Mouse (Mus musculus) lung, embryonic 15.5 days (tissue): ENCODE results near the gene Iffo1. TPM values are rescaled to one million over a fixed set of nuclear protein-coding genes. Genes with fewer than 3 reads are reported as not detected.

Experiments
- ATAC-seq: fragments of 200-750 bp; cut with Nextera tagmentation; 2 replicates; pipeline ENCODE4 v1.8.0; 2017; ENCODE audit warnings: moderate number of reproducible peaks, borderline replicate concordance; ENCODE audit not compliant: low FRiP score, low TSS enrichment; ENCODE audit errors: extremely low read depth
- H3K27ac ChIP-seq: fragments of 300-500 bp; sonication (generic); 2 replicates; pipeline ENCODE4 v1.5.1; 2015; ENCODE audit warnings: moderate library complexity, mild to moderate bottlenecking, inconsistent platforms
- H3K27me3 ChIP-seq: fragments of 300-500 bp; sonication (generic); 2 replicates; pipeline ENCODE4 v1.6.1; 2015; ENCODE audit warnings: inconsistent platforms
- H3K36me3 ChIP-seq: fragments of 300-500 bp; sonication (generic); 2 replicates; pipeline ENCODE4 v1.6.1; 2015; ENCODE audit warnings: inconsistent platforms
- H3K4me1 ChIP-seq: fragments of 300-500 bp; sonication (generic); 2 replicates; pipeline ENCODE4 v1.6.1; 2015; ENCODE audit warnings: inconsistent platforms
- H3K4me2 ChIP-seq: fragments of 300-500 bp; sonication (generic); 2 replicates; pipeline ENCODE4 v1.6.1; 2015; ENCODE audit warnings: inconsistent platforms, mild to moderate bottlenecking, moderate library complexity
- H3K4me3 ChIP-seq: fragments of 300-500 bp; sonication (generic); 2 replicates; pipeline ENCODE4 v1.5.1; 2015; ENCODE audit warnings: mild to moderate bottlenecking, inconsistent platforms
- H3K9ac ChIP-seq: fragments of 300-500 bp; sonication (generic); 2 replicates; pipeline ENCODE4 v1.6.1; 2015; ENCODE audit warnings: inconsistent platforms
- H3K9me3 ChIP-seq: fragments of 300-500 bp; sonication (generic); 2 replicates; pipeline ENCODE4 v1.6.1; 2016; ENCODE audit warnings: inconsistent platforms
- WGBS: fragments of 180-500 bp; shearing (Covaris S2); methylation state at CpG from one replicate; pipeline ENCODE4 v1.1.7; 2015; 5-methylcytosine and 5-hydroxymethylcytosine counted together
- polyA plus RNA-seq: library from polyadenylated mRNA; unstranded; fragments of >200 nt; fragmentation: Nextera tagmentation; extraction: Ambion mirVana; gene quantifications from 2 replicates; pipeline ENCODE4 v1.2.1, GENCODE M21; 2015

Iffo1 gene
- polyA plus RNA-seq, 1 experiment from 2014 or later, result 6.8 TPM

DNA sequence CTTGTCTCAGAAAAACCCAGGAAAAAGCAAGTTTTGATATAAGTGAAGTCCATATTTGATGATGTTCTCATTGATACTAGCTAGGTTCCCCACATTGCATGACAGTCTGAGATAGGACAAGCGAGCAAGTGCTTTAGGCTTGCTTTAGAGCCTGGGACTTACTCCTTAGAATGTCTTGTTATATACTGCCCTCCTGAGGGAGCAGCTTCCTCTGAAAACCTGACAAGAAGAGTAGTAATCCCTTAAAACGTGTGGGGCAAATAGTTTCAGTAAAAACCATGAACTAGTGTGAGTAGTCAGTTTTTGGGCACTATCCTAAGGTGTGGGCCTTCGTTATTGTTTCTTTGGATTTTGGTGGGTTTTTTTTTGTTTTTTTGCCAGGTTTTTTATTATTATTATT lies 1.9 kb upstream of the Iffo1 start:
- ATAC-seq, result no peak
- Histone ChIP-seq H3K36me3 (peaks cover 56% of the 10 kb centered on the region), H3K9ac (no peak overlapping the region), H3K4me2 (no peak overlapping the region), H3K9me3 (no peaks in the 10 kb centered on the region), H3K4me3 (no peak overlapping the region), H3K4me1 (peaks cover 29% of the 10 kb centered on the region), H3K27me3 (no peaks in the 10 kb centered on the region), H3K27ac (no peak overlapping the region)
- WGBS, result 70% methylated on average over 3 of the region's 3 CpGs

DNA sequence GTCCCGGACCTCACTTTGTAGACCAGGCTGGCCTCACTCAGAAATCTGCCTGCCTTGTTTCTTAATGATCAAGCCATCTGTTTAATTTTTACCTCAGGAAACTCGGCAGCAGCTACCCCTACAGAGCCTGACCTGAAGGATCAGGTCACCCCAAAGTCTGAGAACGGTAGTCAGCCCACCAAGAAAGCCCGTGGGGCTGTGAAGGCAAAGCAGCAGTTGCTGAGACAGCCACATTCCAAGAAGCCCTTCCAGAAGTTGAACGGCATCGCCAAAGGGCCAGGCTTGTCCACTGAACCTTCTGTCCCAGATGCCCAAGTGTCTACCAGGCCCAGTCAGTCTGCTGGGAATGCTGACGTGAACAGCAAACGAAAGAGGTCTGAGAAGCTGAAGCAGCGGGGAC lies 1.1 kb upstream of the Iffo1 start:
- peaks cover 37% of the 10 kb centered on the region for H3K4me1 ChIP-seq
- no peak overlapping the region for H3K27ac ChIP-seq
- H3K9ac ChIP-seq, result no peak overlapping the region
- H3K4me2 ChIP-seq, result no peak overlapping the region
- ATAC-seq, result no peak
- no peak overlapping the region for H3K4me3 ChIP-seq
- H3K9me3 ChIP-seq, result no peaks in the 10 kb centered on the region
- H3K36me3 ChIP-seq, result peaks cover 49% of the 10 kb centered on the region
- H3K27me3 ChIP-seq, result no peaks in the 10 kb centered on the region
- WGBS, result 75% methylated on average over 9 of the region's 9 CpGs

DNA sequence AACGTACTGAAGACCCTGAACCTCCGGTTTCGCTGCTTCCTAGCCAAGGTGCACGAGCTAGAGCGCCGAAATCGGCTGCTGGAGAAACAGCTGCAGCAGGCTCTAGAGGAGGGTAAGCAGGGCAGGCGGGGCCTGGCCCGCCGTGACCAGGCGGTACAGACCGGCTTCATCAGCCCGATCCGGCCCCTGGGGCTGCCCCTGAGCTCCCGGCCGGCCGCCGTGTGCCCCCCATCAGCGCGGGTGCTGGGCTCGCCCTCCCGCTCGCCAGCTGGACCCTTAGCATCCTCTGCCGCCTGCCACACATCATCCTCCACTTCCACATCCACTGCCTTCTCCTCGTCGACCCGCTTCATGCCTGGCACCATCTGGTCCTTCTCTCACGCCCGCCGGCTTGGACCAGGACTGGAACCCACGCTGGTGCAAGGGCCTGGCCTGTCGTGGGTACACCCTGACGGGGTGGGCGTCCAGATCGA lies 474 bp downstream of the Iffo1 start:
- Histone ChIP-seq H3K4me3 (peak overlapping the region; percentile 64), H3K4me2 (peak overlapping the region; percentile 89), H3K27ac (peak overlapping the region; percentile 81), H3K27me3 (no peaks in the 10 kb centered on the region), H3K36me3 (peaks cover 33% of the 10 kb centered on the region), H3K9me3 (no peaks in the 10 kb centered on the region), H3K4me1 (peaks cover 46% of the 10 kb centered on the region), H3K9ac (peak overlapping the region; percentile 60)
- WGBS, result 5% methylated on average over 35 of the region's 35 CpGs
- peak; percentile 63 for ATAC-seq

DNA sequence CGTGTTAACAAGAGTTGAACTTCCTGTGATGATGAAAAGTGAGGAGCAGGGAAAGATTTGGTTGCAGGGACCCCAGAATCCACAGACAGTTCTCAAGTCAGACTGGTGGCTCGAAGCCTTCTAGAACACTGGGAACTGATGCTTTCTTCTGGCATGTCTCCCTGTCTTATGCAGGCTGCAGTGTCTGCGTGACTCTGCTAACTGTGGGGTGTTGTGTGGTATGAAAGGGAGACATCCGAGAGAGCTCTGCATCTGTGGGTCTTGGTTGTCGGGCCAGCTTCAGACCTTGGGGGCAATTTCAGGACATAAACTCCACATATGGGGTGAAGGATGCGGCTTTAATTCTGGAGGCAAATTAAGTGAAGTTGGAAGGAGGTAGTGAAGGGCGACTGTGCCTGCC lies 1.1 kb downstream of the Iffo1 start:
- H3K4me1 ChIP-seq, result peaks cover 46% of the 10 kb centered on the region
- no peaks in the 10 kb centered on the region for H3K27me3 ChIP-seq
- no peak overlapping the region for H3K27ac ChIP-seq
- 54% methylated on average over 7 of the region's 7 CpGs for WGBS
- no peak for ATAC-seq
- H3K9me3 ChIP-seq, result no peaks in the 10 kb centered on the region
- H3K9ac ChIP-seq, result peak overlapping the region; percentile 60; the same call in 1 of the 2 replicates
- peak overlapping the region; percentile 64 for H3K4me3 ChIP-seq
- peak overlapping the region; percentile 89 for H3K4me2 ChIP-seq
- H3K36me3 ChIP-seq, result peaks cover 26% of the 10 kb centered on the region

DNA sequence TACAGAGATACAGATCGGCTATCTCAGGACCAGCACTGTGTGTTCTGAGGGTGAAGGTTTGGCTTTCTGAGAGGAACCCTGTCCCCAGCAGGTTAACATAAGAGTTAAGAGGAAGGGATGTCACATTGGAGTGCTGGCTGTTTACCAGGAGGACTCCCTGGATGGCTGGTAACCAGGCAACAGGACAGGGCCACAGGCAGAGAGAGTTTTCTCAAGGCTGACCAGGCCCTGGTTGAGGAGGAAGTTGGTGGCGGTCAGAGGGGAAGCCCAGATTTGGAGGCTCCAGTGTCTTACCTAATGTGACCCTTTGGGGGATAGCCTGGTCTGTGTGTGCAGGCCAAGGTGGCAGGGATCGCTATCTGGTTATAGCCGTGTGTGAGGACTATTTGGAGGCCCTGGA lies 1.8 kb downstream of the Iffo1 start:
- H3K9ac ChIP-seq, result no peak overlapping the region
- peaks cover 46% of the 10 kb centered on the region for H3K4me1 ChIP-seq
- peak overlapping the region; percentile 89 for H3K4me2 ChIP-seq
- H3K27me3 ChIP-seq, result no peaks in the 10 kb centered on the region
- H3K9me3 ChIP-seq, result no peaks in the 10 kb centered on the region
- H3K4me3 ChIP-seq, result no peak overlapping the region
- no peak overlapping the region for H3K27ac ChIP-seq
- H3K36me3 ChIP-seq, result peaks cover 20% of the 10 kb centered on the region
- WGBS, result 75% methylated on average over 4 of the region's 4 CpGs
- ATAC-seq, result no peak

DNA sequence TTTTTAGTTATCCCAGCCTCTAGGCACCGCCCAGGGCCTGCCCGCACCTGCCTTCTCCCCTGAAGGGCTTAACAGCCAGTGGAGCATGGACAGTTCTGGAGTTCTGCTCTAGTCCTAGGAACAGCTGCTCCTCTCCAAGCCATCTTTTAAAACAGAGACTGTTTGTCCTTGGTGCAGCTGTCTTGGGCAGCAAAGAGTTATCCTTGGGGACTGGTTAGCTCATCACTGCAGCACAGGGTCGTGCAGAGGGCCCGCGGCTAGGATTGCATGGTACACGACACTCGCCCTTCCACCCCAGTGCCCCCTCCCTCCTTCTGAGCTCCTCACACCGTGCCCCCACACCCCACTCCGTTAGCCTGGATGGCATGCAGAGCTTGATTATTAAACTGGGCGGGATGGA lies 2.3 kb downstream of the Iffo1 start:
- Histone ChIP-seq H3K4me1 (peaks cover 46% of the 10 kb centered on the region), H3K9me3 (no peaks in the 10 kb centered on the region), H3K27me3 (no peaks in the 10 kb centered on the region), H3K4me2 (no peak overlapping the region; the same call in 1 of the 2 replicates), H3K9ac (no peak overlapping the region), H3K27ac (no peak overlapping the region), H3K4me3 (no peak overlapping the region), H3K36me3 (peaks cover 15% of the 10 kb centered on the region)
- ATAC-seq, result no peak
- 56% methylated on average over 10 of the region's 10 CpGs for WGBS

DNA sequence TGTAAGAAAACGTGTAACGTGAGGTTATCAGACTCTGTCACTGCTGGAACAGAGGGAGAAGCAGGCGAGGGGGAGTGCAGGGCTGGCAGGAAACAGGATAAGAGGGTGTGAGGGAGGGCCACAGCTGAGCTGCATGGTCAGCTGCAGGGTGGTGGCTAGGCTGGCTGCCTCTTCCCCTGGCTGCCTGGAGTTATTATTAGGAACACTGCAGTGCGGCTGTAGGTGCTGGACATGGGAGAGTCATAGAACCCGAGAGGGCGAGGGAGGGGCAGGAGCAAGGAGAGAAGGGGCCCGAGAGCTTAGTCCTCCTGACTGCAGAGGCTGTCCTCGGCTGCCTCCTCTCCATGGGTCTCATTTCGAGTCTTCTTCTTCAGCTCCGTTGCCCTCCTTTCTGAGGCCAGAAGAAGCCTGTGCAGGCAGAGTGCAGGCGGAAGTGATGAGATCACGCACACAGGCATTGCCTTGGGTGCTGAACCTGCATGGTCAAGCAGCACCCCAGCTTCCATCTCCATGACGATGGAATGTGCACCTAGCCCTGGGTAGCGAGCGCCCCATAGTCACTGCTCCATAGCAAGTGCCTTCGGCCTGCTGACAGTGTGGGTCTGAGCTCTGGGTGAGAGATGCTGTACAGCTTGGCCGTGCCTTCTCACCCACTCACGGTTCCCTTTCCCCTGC lies 3.3 kb downstream of the Iffo1 start:
- ATAC-seq, result no peak
- 52% methylated on average over 18 of the region's 18 CpGs for WGBS
- Histone ChIP-seq H3K9ac (no peak overlapping the region), H3K36me3 (peaks cover 18% of the 10 kb centered on the region; the same call in 1 of the 2 replicates), H3K9me3 (no peaks in the 10 kb centered on the region), H3K4me3 (no peak overlapping the region), H3K4me2 (peak overlapping the region; percentile 16; the same call in 1 of the 2 replicates), H3K27ac (peak overlapping the region; percentile 61), H3K27me3 (no peaks in the 10 kb centered on the region), H3K4me1 (peaks cover 46% of the 10 kb centered on the region)

DNA sequence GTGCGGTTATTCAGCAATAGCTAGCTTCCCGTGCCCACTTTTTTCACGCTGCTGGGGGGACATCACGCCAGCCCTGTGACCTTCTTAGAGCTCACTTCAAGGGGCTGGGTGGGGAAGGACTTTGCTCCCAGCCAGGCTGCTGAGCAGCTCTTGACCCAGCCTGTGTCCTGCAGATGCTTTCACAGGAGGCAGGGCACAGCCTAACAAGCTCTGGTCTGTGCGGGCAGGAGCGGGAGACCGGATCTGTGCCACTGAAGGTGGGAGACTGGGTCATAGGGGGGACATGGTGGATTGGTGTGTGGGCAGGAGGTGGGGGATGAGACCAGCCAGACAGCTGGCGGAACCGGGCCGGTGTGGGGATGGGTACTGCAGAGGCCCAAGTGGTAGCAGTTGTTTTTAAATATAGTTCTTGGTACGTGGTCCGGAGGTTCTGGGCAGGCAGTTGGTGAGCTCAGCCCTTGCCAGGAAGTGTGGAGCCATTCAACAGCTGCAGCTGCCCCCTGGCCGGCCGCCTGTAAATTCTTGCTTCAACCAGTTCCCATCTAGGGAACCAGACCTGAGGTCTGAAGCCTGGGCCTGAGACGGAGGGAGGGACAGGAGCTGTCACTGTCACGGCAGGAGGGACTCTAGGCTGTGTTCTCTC lies 4.0 kb downstream of the Iffo1 start:
- no peak for ATAC-seq
- H3K36me3 ChIP-seq, result 0 out of 2 replicates have a peak, but pooled peaks cover 11% of the 10 kb centered on the region
- no peaks in the 10 kb centered on the region for H3K27me3 ChIP-seq
- H3K27ac ChIP-seq, result peak overlapping the region; percentile 55; the same call in 1 of the 2 replicates
- H3K4me2 ChIP-seq, result no peak overlapping the region
- H3K9ac ChIP-seq, result no peak overlapping the region
- H3K4me1 ChIP-seq, result peaks cover 46% of the 10 kb centered on the region
- H3K9me3 ChIP-seq, result no peaks in the 10 kb centered on the region
- 66% methylated on average over 16 of the region's 16 CpGs for WGBS
- no peak overlapping the region for H3K4me3 ChIP-seq

DNA sequence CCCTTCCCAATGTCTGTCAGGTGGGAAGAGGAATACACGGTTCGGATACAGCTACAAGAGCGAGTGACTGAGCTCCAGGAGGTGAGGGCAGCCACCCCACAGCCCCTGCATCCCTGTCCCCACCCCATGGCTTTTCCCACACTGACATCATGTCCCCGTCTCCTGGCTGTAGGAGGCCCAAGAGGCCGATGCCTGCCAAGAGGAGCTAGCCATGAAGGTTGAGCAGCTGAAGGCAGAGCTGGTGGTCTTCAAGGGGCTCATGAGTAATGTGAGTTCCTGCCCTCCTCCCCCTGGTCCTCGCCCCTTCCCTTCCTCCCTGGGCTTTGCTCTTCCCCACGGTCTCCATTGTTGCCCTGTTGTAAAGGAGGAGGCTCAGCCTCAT lies 4.5 kb downstream of the Iffo1 start:
- Histone ChIP-seq H3K36me3 (0 out of 2 replicates have a peak, but pooled peaks cover 6% of the 10 kb centered on the region), H3K4me1 (peaks cover 46% of the 10 kb centered on the region), H3K9me3 (no peaks in the 10 kb centered on the region), H3K4me2 (no peak overlapping the region), H3K27me3 (no peaks in the 10 kb centered on the region), H3K9ac (no peak overlapping the region), H3K27ac (peak overlapping the region; percentile 55; the same call in 1 of the 2 replicates), H3K4me3 (no peak overlapping the region)
- ATAC-seq, result no peak
- 77% methylated on average over 7 of the region's 7 CpGs for WGBS

DNA sequence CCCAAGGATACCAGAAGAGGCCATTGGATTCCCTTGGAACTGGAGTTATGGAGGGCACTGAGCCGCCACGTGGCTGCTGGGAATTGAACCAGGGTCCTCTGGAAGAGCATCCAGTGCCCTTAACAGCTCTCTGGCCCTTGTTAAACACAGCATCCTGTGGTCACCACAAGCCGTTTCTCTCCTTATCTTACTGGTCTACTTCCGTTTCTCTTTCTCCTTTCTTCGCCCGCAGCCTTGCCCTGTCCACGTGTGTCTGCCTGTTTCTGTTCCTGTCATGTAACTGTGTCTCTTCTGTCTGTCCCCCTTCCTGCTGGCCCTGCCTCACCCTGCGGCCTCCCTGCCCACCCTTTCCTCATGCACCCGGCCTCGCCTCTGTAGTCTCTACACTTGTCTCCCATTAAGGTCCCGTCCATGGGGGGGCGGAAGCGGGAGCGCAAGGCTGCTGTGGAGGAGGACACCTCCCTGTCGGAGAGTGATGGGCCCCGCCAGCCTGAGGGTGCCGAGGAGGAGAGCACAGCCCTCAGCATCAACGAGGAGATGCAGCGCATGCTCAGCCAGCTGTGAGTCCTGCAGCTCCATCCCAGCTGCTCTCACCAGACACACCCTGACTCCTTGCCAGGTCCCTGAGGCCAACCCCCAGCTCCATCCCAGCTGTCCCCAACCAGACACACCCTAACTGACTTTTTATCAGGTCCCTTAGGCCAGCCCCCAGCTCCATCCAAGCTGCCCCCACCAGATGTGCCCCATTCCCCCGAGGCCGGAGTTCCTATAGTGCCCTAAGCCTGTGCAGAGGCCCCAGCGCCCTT lies 7.4 kb downstream of the Iffo1 start:
- no peak overlapping the region for H3K9ac ChIP-seq
- H3K4me1 ChIP-seq, result peaks cover 22% of the 10 kb centered on the region
- H3K9me3 ChIP-seq, result no peaks in the 10 kb centered on the region
- no peak overlapping the region for H3K4me2 ChIP-seq
- H3K36me3 ChIP-seq, result 0 out of 2 replicates have a peak, but pooled peaks cover 5% of the 10 kb centered on the region
- no peaks in the 10 kb centered on the region for H3K27me3 ChIP-seq
- WGBS, result 72% methylated on average over 22 of the region's 22 CpGs
- no peak overlapping the region for H3K27ac ChIP-seq
- 0 out of 2 replicates have a peak, but pooled peaks have one; percentile 12 for ATAC-seq
- no peak overlapping the region for H3K4me3 ChIP-seq

DNA sequence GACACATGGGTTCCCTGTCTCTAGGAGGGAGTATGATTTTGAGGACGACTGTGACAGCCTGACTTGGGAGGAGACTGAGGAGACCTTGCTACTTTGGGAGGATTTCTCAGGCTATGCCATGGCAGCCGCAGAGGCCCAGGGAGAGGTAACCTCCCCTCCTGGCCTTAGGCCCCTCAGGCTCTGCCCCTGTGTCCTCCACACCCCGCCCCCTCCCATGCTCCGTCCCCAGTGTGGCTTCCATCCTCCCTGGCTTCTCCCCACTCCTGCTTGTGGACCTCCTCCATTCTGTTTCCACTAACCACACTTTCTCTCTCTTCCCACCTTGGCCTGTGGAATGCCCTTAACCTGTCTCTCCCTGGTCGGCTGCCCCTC lies 8.0 kb downstream of the Iffo1 start:
- no peak overlapping the region for H3K27ac ChIP-seq
- H3K4me2 ChIP-seq, result no peak overlapping the region
- peaks cover 18% of the 10 kb centered on the region for H3K4me1 ChIP-seq
- H3K9ac ChIP-seq, result no peak overlapping the region
- ATAC-seq, result no peak
- H3K4me3 ChIP-seq, result no peak overlapping the region
- no peaks in the 10 kb centered on the region for H3K9me3 ChIP-seq
- 73% methylated on average over 5 of the region's 5 CpGs for WGBS
- no peaks in the 10 kb centered on the region for H3K27me3 ChIP-seq
- 0 out of 2 replicates have a peak, but pooled peaks cover 5% of the 10 kb centered on the region for H3K36me3 ChIP-seq
